Mouse (Mus musculus) gastrocnemius, postnatal 4 days (tissue): ENCODE data around the gene Cgas. TPM values are rescaled to one million over a fixed set of nuclear protein-coding genes. Genes with fewer than 3 reads are reported as not detected.
A peak's percentile ranks its signal among the peaks of the same experiment; 100 is the strongest.
"Not testable (repeated sequence)": the region's sequence is repeated elsewhere in the genome, so short reads cannot be mapped to it uniquely, and the experiment has no call there.

Source experiments
- DNase-seq, 2 experiments: peaks; one replicate each; pipeline ENCODE4 v3.0.0; 2021 to 2022; ENCODE audit warnings: low spot score in 2 of 2, mixed read lengths in 2 of 2
- long read RNA-seq, 2 experiments: library from polyadenylated mRNA; stranded (forward); transcript quantifications; one replicate each; pipeline ENCODE4 v2.0.0; 2021
- total RNA-seq, 2 experiments: library from RNA; stranded (reverse); gene quantifications; 2 replicates each; pipeline ENCODE4 v1.2.3; 2021

Gene Cgas
- 1 to 10 TPM; 1.3 to 1.7 TPM for total RNA-seq
- long read RNA-seq, experiment 1, partial matches to known transcripts, result 0 of 1 reads
- long read RNA-seq, experiment 1, other reads (novel, unspliced or antisense), result 1 of 1 reads
- long read RNA-seq, experiment 2, result 0 reads

- DNase-seq, result peak; percentile 19 to 61
These were observed at the start of gene Cgas for GRCm38 (mm10) chr9:78442579-78443392. Gene Cgas, minus strand, starts transcription at chr9:78443237.

GRCm38 (mm10) chr9:78492254-78492653, 49.2 kb upstream of the Cgas start:
- DNase-seq, result no peak

GRCm38 (mm10) chr9:78491169-78491568, 48.1 kb upstream of the Cgas start:
- DNase-seq, result no peak

GRCm38 (mm10) chr9:78488890-78489420, 45.9 kb upstream of the Cgas start, which contains the start of gene Eef1a1:
Gene Eef1a1, minus strand, starts transcription at chr9:78489151.
- peak; percentile 30 to 63 for DNase-seq

- DNase-seq, result not testable (repeated sequence)
These were observed 45.0 kb upstream of the Cgas start for GRCm38 (mm10) chr9:78488021-78488420.

- DNase-seq, result no peak
These were observed 41.6 kb upstream of the Cgas start for GRCm38 (mm10) chr9:78484660-78485059.

- no peak for DNase-seq
These were observed 39.3 kb upstream of the Cgas start for GRCm38 (mm10) chr9:78482386-78482785.

GRCm38 (mm10) chr9:78481423-78482331, 38.6 kb upstream of the Cgas start:
- DNase-seq, result peak; percentile 85 to 93

GRCm38 (mm10) chr9:78480706-78481358, 37.8 kb upstream of the Cgas start:
- DNase-seq, result peak; percentile 73 to 82

GRCm38 (mm10) chr9:78480227-78480626, 37.2 kb upstream of the Cgas start:
- DNase-seq, result not testable (repeated sequence)

GRCm38 (mm10) chr9:78479308-78479707, 36.3 kb upstream of the Cgas start:
- not testable (repeated sequence) for DNase-seq

- not testable (repeated sequence) for DNase-seq
These were observed 35.1 kb upstream of the Cgas start for GRCm38 (mm10) chr9:78478009-78478605.

- DNase-seq, result no peak
These were observed 34.0 kb upstream of the Cgas start for GRCm38 (mm10) chr9:78477021-78477551.

- no peak for DNase-seq
These were observed 33.5 kb upstream of the Cgas start for GRCm38 (mm10) chr9:78476531-78477020.

- no peak for DNase-seq
These were observed 32.8 kb upstream of the Cgas start for GRCm38 (mm10) chr9:78475873-78476272.

- DNase-seq, result no peak
These were observed 32.3 kb upstream of the Cgas start for GRCm38 (mm10) chr9:78475383-78475780.

GRCm38 (mm10) chr9:78474771-78475382, 31.8 kb upstream of the Cgas start:
- DNase-seq, result no peak

- no peak for DNase-seq
These were observed 31.2 kb upstream of the Cgas start for GRCm38 (mm10) chr9:78474270-78474669.

GRCm38 (mm10) chr9:78473588-78473987, 30.6 kb upstream of the Cgas start:
- no peak for DNase-seq
